Mouse (Mus musculus): Measurements from ENCODE around the gene Trim38. TPM values are rescaled to one million over a fixed set of nuclear protein-coding genes. Genes with fewer than 3 reads are reported as not detected.
A peak's percentile ranks its signal among the peaks of the same experiment; 100 is the strongest.

Gene Trim38
- polyA plus RNA-seq, 1 experiment: 0.05 TPM

DNA sequence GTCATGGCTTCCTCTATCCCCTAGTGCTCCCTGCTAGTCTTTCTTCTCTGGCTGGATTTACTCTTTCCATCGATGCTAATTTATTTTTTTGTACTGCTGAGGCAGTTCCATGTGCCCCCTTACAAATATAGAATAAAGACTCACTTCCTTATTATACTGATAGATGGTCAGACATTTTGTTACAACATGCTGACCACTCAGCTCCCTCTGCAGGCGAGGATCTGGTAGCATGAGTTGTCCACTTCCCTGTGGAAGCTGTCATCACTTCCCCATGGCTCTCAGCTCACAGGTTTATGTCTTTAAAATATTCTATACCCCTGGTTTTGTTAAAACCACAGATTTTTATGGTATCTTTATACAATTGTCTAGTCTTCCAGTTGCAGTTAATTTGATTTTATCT is 46.4 kb downstream of the Trim38 start:
- Histone ChIP-seq H3K27me3 (replicated peaks; ENCODE audit: control insufficient read depth, insufficient read depth, low read length) (no peaks in the 10 kb centered on the region), H3K27ac (ENCODE audit: insufficient read depth, low read depth, low read length) (no peak overlapping the region), H3K4me1 (ENCODE audit: control insufficient read depth, insufficient read depth, low read length) (no peaks in the 10 kb centered on the region; the same call in 1 of the 2 replicates), H3K4me3 (ENCODE audit: insufficient read depth, low read depth, low read length) (no peak overlapping the region), H3K36me3 (ENCODE audit: control insufficient read depth, insufficient read depth, low read length) (no peaks in the 10 kb centered on the region)
- peak; percentile 4 for DNase-seq
- 70% methylated on average over 2 of the region's 2 CpGs for WGBS
- TF ChIP-seq CTCF (conservative IDR thresholded peaks at IDR 0.05; ENCODE audit: insufficient read depth, insufficient read length, low read depth, low read length) (peak; percentile 51), POLR2A (IDR thresholded peaks at IDR 0.05; ENCODE audit: low read depth, low read length) (no peak)

DNA sequence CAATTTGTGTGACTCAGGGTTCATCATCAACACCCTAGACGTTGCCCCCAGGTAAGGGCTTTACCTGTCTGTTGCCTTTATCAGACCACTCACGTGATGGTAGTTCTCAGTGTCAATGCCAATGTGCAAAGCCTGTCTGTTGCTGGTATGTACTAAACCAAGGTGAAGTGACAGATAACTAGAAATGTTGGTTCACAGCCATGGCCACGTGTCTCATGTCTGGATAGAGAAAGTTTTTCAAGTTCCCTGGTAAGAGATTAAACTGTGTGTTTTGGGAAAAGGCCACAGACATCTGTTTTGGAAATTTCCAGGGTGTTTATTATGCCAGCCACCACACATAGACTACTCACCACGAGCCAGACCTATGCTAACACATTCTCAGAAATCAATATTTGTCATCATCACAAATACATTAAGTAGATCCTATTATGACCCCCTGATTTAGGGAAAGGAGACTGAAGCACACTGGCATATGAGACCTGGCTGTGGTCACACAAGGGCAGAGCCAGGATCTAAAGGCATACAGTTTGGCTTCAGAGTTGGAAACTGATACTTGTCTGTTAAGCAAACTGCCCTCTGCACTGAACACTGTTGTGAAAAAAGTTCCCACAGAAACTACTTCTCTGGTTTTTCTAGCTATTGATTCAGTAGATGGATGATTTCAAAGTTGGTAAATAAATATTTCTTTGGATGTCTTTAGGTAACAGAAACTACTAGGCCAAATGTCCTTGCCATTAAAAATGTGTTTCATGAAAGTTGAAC is 50.6 kb downstream of the Trim38 start:
- DNase-seq: peak; percentile 8
- no peaks in the 10 kb centered on the region for H3K36me3 ChIP-seq (ENCODE audit: control insufficient read depth, insufficient read depth, low read length)
- H3K27me3 ChIP-seq (replicated peaks; ENCODE audit: control insufficient read depth, insufficient read depth, low read length): no peaks in the 10 kb centered on the region
- no peak overlapping the region for H3K4me3 ChIP-seq (ENCODE audit: insufficient read depth, low read depth, low read length)
- WGBS: 79% methylated on average over 4 of the region's 4 CpGs
- H3K4me1 ChIP-seq (ENCODE audit: control insufficient read depth, insufficient read depth, low read length): no peaks in the 10 kb centered on the region; the same call in 1 of the 2 replicates
- H3K27ac ChIP-seq (ENCODE audit: insufficient read depth, low read depth, low read length): no peak overlapping the region
- TF ChIP-seq POLR2A (IDR thresholded peaks at IDR 0.05; ENCODE audit: low read depth, low read length): no peak
- no peak for TF ChIP-seq CTCF (conservative IDR thresholded peaks at IDR 0.05; ENCODE audit: insufficient read depth, insufficient read length, low read depth, low read length)

DNA sequence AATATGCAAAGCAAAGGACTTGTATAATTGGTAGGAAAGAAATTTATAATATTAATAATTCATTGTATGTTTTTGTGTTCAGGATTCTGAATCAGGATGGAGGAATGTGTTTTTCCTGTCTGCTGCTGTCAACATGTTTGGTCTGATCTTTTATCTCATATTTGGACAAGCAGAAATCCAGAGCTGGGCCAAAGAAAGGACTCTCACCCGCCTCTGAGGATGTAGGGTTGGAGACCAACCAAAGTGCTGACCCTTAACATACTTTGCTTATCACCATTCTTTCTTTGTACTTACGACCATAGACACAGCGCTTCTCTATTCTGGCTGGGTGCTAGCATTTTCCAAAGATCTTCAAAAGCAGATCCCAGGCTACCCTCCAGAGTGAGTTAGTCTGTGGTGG is 52.5 kb downstream of the Trim38 start:
- Histone ChIP-seq H3K4me3 (ENCODE audit: insufficient read depth, low read depth, low read length) (no peak overlapping the region), H3K27me3 (replicated peaks; ENCODE audit: control insufficient read depth, insufficient read depth, low read length) (no peaks in the 10 kb centered on the region), H3K27ac (ENCODE audit: insufficient read depth, low read depth, low read length) (no peak overlapping the region), H3K4me1 (ENCODE audit: control insufficient read depth, insufficient read depth, low read length) (no peaks in the 10 kb centered on the region; the same call in 1 of the 2 replicates), H3K36me3 (ENCODE audit: control insufficient read depth, insufficient read depth, low read length) (no peaks in the 10 kb centered on the region)
- WGBS: 72% methylated on average over 3 of the region's 3 CpGs
- no peak for DNase-seq
- TF ChIP-seq POLR2A (IDR thresholded peaks at IDR 0.05; ENCODE audit: low read depth, low read length): no peak
- TF ChIP-seq CTCF (conservative IDR thresholded peaks at IDR 0.05; ENCODE audit: insufficient read depth, insufficient read length, low read depth, low read length): no peak

DNA sequence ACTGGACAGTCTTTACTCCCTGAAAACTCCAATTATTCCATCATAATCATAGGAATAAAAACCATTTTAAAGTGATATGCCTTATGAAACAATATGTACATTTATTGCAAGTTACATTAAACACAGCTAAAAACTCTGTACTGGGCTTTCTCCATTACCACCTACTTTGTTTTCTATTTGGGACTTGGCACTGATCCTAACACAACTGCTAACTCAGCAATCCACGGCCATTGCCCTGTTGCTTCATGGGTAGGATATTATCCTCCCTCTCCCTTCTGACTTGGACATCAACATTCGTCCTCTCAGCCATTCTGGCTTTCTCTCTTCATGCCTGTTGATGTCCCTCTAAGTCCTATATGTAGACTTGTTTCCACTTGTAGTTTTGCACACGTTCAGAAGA is 56.9 kb downstream of the Trim38 start:
- 51% methylated on average over 3 of the region's 3 CpGs for WGBS
- no peak for DNase-seq
- H3K36me3 ChIP-seq (ENCODE audit: control insufficient read depth, insufficient read depth, low read length): no peaks in the 10 kb centered on the region
- TF ChIP-seq CTCF (conservative IDR thresholded peaks at IDR 0.05; ENCODE audit: insufficient read depth, insufficient read length, low read depth, low read length): no peak
- no peak for TF ChIP-seq POLR2A (IDR thresholded peaks at IDR 0.05; ENCODE audit: low read depth, low read length)
- no peaks in the 10 kb centered on the region for H3K27me3 ChIP-seq (replicated peaks; ENCODE audit: control insufficient read depth, insufficient read depth, low read length)
- H3K27ac ChIP-seq (ENCODE audit: insufficient read depth, low read depth, low read length): no peak overlapping the region
- no peak overlapping the region for H3K4me3 ChIP-seq (ENCODE audit: insufficient read depth, low read depth, low read length)
- H3K4me1 ChIP-seq (ENCODE audit: control insufficient read depth, insufficient read depth, low read length): no peaks in the 10 kb centered on the region

DNA sequence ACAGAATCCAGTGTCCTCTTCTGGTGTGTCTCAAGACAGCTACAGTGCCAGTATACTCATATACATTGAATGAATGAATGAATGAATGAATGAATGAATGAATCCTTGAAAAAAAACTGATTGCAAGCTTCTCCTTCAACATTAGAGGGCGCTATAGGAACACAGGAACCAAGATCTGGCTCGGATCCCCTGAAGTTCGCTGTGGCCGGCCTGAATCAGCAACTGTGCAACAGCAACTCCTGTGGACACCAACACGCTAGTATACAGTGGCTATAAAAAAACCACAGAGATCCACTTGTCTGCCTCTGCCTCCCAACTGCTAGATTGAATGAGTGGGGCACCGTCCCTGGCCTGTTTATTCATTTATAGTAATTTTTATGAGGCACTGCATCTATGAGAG is 63.3 kb downstream of the Trim38 start:
- Histone ChIP-seq H3K27me3 (replicated peaks; ENCODE audit: control insufficient read depth, insufficient read depth, low read length) (no peaks in the 10 kb centered on the region), H3K36me3 (ENCODE audit: control insufficient read depth, insufficient read depth, low read length) (no peaks in the 10 kb centered on the region), H3K4me1 (ENCODE audit: control insufficient read depth, insufficient read depth, low read length) (peaks cover 20% of the 10 kb centered on the region; the same call in 1 of the 2 replicates), H3K4me3 (ENCODE audit: insufficient read depth, low read depth, low read length) (no peak overlapping the region), H3K27ac (ENCODE audit: insufficient read depth, low read depth, low read length) (no peak overlapping the region)
- 13% methylated on average over 6 of the region's 6 CpGs for WGBS
- peak; percentile 72 for DNase-seq
- TF ChIP-seq POLR2A (IDR thresholded peaks at IDR 0.05; ENCODE audit: low read depth, low read length) (no peak), CTCF (conservative IDR thresholded peaks at IDR 0.05; ENCODE audit: insufficient read depth, insufficient read length, low read depth, low read length) (peak; percentile 79)

DNA sequence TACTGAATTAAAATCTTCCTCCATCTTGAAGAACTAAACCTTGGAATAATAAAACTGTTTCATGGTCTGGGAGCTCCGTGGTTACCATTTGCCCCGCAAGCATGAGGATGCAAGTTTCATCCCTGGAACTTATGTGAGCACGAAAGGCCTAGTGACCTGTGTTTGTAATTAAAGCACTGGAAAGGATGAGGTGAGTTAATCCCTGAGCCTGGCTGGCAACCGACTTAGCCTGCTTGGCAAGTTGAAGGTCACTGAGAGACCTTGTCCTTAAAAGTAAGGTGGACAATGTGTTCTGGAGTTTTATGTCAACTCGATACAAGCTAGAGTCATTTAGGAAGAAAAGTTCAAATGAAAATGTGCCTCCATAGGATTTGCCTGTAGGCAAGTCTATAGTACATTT is 65.1 kb downstream of the Trim38 start:
- Histone ChIP-seq H3K4me1 (ENCODE audit: control insufficient read depth, insufficient read depth, low read length) (peaks cover 23% of the 10 kb centered on the region; the same call in 1 of the 2 replicates), H3K27ac (ENCODE audit: insufficient read depth, low read depth, low read length) (peak overlapping the region; percentile 86), H3K4me3 (ENCODE audit: insufficient read depth, low read depth, low read length) (no peak overlapping the region), H3K36me3 (ENCODE audit: control insufficient read depth, insufficient read depth, low read length) (no peaks in the 10 kb centered on the region), H3K27me3 (replicated peaks; ENCODE audit: control insufficient read depth, insufficient read depth, low read length) (no peaks in the 10 kb centered on the region)
- TF ChIP-seq POLR2A (IDR thresholded peaks at IDR 0.05; ENCODE audit: low read depth, low read length) (no peak), CTCF (conservative IDR thresholded peaks at IDR 0.05; ENCODE audit: insufficient read depth, insufficient read length, low read depth, low read length) (no peak)
- DNase-seq: peak; percentile 73
- 48% methylated on average over 5 of the region's 5 CpGs for WGBS

DNA sequence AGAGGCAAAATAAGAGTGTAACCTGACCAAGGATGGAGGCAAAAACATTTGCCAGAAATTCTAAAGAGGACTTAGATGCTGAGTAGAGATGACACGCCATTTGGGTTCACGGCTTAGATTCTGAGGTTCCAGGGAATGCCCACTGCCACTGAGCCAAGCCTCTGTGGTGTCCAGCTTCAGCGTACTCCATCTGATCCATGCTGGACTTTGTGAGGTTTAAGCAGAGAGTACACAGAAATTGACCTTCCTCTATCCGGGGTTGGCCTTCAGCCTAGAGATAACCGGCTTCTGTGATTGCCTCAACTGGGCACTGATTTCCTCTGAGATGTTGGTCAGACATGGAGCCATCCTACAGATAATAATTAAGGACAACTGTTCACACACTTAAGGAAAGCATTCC is 66.9 kb downstream of the Trim38 start:
- WGBS: 66% methylated on average over 5 of the region's 5 CpGs
- H3K4me1 ChIP-seq (ENCODE audit: control insufficient read depth, insufficient read depth, low read length): peaks cover 23% of the 10 kb centered on the region; the same call in 1 of the 2 replicates
- TF ChIP-seq CTCF (conservative IDR thresholded peaks at IDR 0.05; ENCODE audit: insufficient read depth, insufficient read length, low read depth, low read length): no peak
- TF ChIP-seq POLR2A (IDR thresholded peaks at IDR 0.05; ENCODE audit: low read depth, low read length): no peak
- peak overlapping the region; percentile 77 for H3K27ac ChIP-seq (ENCODE audit: insufficient read depth, low read depth, low read length)
- no peaks in the 10 kb centered on the region for H3K36me3 ChIP-seq (ENCODE audit: control insufficient read depth, insufficient read depth, low read length)
- no peak overlapping the region for H3K4me3 ChIP-seq (ENCODE audit: insufficient read depth, low read depth, low read length)
- H3K27me3 ChIP-seq (replicated peaks; ENCODE audit: control insufficient read depth, insufficient read depth, low read length): no peaks in the 10 kb centered on the region
- peak; percentile 55 for DNase-seq

All from kidney, adult 2 months (tissue).